Mouse (Mus musculus) heart, postnatal 4 days (tissue): ENCODE results near the gene Kdf1. TPM values are rescaled to one million over a fixed set of nuclear protein-coding genes. Genes with fewer than 3 reads are reported as not detected.

Experiments used
- DNase-seq: peaks from one replicate; pipeline ENCODE4 v3.0.0; 2021
- microRNA-seq, 2 experiments: library from miRNA; unstranded; fragments of <30 nt; microRNA quantifications; one replicate each; pipeline ENCODE4 v1.2.0; 2021 to 2022
- total RNA-seq, 2 experiments: library from RNA; stranded (reverse); gene quantifications; 2 replicates each; pipeline ENCODE4 v1.2.3; 2021

The Kdf1 gene
- total RNA-seq, 2 experiments from 2014 or later, result not detected

DNA sequence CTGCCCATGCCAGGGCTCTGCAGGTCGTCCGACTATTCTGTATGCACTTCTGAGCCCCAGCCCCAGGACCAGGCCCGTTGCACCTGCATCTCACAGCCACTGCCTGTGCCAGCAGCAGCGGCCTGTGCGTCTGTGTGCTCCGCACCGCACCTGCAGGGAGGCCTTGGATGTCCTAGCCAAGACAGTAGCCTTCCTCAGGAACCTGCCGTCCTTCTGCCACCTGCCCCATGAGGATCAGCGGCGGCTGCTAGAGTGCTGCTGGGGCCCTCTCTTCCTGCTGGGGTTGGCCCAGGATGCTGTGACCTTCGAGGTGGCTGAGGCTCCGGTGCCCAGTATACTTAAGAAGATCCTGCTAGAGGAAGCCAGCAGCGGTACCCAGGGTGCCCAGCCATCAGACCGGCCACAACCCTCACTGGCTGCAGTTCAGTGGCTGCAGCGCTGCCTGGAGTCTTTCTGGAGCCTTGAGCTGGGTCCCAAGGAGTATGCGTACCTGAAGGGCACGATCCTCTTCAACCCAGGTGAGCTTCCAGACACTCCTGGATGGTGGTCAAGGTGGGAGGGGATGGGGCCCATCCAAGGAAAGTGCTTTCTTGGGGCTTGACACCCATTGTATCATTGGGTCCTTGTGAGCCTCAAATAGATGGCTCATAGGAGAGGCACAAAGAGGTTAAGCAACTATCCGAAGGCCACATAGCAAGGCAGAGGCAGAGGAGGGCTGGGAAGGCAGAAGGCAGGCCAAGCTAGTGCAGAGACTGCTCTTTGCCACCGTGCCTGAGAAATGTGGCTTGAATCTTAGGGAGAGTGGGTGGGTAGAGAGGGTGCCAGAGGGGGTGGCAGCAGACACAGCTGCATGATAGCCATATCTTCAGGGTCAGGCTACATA, 34.9 kb downstream of the Kdf1 start:
- DNase-seq, result peak; percentile 43

DNA sequence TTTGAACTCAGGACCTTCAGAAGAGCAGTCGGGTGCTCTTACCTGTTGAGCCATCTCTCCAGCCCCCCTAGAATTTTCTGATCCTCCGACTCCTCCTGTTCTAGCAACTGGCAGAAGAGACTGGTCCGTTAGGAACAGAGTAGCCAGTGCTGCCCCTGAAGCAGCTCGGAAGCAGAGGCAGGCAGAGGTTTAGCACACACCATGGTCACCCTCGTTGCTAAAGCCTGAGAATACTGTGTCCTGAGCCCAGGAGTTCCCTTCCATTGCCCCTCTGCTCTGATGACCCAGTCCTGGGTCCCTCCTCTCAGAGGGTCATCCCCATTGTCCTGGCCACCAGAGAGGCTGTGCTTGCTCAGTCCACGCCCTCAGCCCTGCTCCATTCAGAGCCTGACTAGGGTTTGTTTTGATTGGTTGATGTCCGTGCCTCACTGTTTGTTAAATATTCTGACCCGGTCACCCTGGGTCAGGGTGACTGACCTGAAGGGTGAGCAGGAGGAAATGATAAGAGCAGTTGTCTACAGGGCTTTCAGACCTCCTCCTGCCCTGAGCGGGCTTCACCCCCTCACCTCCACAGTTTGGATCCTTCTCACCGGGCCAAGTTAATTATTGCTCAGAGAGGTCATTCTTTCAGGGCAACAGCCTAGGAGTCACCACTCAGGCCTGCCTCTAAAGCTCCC, 38.4 kb downstream of the Kdf1 start:
- DNase-seq, result no peak

DNA sequence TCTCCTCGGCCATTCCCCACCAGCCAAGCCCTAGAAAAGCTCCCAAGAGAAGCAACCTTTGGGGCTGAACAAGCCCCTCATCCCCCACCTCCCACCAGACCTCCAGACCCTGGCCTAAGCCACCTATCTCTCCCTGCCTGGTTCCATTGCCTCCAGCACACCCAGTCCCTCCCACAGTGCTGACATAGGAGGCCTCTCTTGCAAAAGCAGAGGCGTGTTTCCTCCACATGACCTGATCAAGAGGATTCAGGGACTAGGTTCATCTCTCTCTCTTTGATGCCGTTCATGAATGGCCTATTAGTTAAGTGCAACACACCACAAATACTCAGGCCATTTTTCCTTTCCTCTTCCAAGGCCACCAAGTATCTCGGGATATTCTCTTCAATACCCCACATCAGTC, 41.1 kb downstream of the Kdf1 start:
- no peak for DNase-seq

DNA sequence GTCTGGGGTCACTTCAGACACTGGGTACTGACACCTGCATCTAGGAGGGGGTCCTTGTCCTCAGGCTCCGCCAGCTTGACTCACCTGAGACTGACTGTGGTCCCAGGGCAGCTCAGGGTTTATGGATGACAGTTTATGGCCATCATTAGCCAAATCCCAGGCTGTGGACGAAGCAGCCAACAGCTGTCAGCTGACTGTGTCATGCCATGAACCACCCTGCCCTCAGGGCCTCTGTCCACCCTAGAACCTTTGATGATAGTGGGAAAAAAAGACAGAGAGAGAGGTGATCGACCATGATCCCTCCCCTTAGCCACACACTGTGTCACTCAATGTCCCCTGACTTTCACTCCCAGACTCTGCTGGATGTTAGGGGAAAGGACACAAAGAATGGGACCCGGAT, 42.9 kb downstream of the Kdf1 start:
- DNase-seq, result no peak

DNA sequence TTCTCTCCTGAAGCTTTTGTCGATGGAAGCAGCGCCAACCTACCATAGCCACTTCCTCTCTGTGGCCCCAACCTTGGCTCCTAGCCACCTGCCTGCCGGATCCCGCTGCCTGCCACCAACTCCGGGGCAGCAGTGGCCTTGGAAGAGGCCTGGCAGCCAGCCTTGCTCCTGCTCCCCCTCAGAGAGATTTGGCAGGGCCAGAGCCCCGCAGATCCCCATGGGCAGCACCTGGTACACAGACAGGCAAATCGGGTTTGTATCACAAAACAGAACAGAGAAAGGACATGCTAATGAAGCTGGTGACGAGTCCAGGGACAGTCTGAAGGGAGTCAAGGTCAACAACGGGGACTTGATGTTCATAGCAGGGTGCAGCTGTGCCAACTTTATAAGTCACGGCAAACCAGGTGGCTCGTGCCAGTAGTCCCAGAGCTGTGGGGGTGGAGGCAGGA, 44.4 kb downstream of the Kdf1 start:
- DNase-seq, result peak; percentile 85

DNA sequence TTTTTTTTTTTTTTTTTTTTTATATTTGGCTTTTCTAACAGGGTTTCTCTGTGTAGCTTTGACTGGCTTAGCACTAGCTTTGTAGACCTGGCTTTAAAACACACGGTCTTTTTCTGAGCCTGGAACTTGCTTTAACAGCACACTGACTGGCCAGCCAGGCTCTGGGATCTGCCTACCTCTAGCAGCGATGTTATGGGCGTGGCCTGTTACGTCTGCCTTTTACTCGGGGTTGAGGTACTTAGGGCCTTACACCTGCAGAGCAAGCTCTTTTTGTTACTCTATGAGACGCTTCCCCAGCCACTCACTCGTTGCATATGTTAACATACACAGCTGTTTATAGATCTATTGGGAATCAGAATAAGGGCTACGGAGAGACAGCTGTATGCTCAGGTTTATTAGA, 48.5 kb downstream of the Kdf1 start:
- no peak for DNase-seq

DNA sequence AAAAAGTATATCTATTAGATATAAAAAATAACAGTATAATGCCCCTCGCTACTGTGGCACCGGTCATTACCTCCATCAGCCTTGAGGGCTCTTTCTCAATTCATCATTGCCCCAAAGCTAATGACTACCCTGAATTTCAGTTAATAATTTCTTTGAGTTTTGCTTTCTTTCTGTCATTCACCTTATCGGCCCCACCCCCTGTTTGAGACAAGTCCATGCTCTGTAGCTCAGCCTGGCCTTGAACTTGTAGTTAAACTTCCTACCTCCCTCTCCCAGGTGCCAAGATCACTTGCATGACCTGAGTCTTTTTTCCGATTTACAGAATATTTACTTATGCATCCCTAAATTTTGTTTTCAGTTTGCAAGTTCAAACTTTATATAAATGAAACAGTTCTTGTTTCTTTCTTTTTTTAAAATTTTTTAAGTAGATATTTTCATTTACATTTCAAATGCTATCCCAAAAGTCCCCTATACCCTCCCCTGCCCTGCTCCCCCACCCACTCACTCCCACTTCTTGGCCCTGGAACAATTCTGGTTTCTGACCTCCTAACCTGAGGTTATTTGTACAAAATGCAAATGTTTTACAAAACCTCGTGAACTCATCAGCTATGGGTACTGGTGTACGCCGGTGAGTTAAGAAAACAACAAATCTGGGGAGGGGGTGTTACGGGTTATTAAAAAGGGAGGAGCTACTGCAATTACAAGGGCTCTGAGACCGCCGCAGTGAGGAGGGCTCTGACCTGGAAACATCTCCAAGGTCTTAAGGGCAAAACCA, 50.7 kb downstream of the Kdf1 start:
- no peak for DNase-seq

DNA sequence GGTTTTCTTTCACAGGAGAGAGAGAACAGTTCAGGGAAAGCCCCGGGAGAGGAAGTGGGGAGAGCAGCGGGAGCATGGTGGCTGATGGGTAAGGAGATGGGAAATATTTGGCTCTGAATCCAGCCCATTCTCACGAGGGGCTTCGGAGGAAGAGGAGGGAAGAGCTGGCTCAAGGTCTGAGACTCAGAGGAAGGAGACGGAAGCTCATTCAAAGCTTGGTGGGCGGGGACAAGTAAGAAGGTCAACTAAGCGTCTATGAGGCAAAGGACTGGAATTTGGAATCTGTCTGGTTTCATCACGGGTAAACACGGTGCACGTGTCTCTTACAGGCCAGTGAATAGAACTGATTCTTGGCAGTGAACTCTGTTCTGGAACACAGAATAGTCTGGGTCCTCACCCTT, 51.3 kb downstream of the Kdf1 start:
- DNase-seq, result no peak

DNA sequence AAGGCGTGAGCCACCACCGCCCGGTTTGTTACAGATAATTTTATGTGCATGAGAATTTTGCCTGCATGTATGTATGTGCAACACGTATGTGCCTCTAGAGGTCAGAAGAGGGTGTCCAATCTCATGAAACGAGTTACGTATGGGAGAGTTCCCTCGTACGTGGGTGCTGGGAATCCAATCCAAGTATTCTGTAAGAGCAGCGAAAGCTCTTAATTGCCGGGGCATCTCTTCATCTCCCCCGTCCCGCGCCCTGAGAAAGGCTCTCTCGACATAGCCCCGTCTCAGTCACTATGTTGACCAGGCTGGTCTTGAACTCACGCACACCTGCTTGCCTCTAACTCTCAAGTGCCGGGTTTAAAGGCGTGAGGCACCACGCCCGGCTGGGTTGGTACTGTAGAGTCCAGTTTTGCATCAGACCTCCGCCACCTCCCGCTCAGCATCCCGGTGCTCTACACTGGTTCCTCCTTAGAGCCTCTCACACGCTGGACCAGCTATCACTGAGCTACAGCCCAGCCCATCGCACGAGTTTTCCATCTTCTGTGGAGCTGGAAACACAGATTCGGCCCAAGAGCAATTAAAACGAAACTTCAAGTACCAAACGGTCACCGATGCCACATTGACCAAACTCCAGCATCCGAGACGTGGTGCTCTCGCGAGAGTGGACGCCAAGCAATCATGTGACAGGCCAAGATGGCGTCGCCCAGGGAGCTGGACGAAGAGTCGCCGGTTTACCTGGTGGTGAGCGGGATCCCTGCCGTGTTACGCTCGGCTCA, 55.5 kb downstream of the Kdf1 start, which contains the start of gene Gpatch3:
Gene Gpatch3, plus strand, starts transcription at position 676 of the 773 bp plus-strand sequence.
- peak; percentile 94 for DNase-seq

DNA sequence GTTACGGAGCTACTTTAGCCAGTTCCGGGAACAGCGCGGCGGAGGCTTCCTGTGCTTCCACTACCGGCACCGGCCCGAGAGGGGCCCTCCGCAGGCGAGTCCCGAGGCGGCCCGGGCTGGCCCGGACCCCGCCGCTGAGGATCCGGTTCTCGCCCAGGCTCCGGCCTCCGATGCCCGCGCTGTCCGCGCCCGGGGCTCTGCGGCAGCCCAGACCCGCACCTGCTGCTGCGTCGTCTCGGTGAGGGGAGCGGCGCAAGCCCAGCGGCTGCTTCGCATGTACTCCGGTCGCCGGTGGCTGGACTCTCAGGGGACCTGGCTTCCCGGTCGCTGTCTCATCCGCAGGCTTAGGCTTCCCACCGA, 56.1 kb downstream of the Kdf1 start:
- no peak for DNase-seq

DNA sequence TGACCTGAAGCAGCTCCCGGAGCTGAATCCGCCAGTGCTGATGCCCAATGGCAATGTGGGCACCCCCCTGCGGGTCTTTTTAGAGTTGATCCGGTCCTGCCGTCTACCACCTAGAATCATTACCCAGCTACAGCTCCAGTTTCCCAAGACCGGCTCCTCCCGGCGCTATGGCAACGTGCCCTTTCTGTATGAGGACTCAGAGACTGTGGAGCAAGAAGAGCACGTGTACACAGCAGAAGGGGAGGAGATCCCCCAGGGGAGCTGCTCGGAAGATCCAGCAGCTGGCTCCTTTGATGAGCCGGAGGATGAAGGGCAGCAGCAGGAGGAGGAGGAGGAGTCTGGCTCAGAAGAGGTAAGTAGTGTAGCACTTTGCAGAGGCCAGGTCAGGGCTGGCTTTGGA, 59.2 kb downstream of the Kdf1 start:
- no peak for DNase-seq

Small RNA genes lying within 50 kb of the gene (microRNA-seq; reads per million reads assigned to microRNA genes)
- 0 reads per million in 2 experiments for gene Gm23158

Other genes with a start within 250 kb of the Kdf1 start
- 10 to 100 TPM; 35.1 to 35.6 TPM for gene Tmem222, start 241.2 kb upstream of the Kdf1 start, total RNA-seq
- 10 to 100 TPM; 46.9 to 47.9 TPM for gene Wdtc1, start 165.5 kb upstream of the Kdf1 start, total RNA-seq
- gene Slc9a1, start 149.3 kb upstream of the Kdf1 start, total RNA-seq, result 10 to 100 TPM; 21.1 to 24.4 TPM
- gene Tent5b, start 38.8 kb upstream of the Kdf1 start, total RNA-seq, result 1 to 10 TPM; 1.9 to 3.1 TPM
- 1 to 10 TPM; 1.4 to 2.4 TPM for gene Trnp1, start 20.4 kb upstream of the Kdf1 start, total RNA-seq
- 10 to 100 TPM; 89.3 to 90.2 TPM for gene Nudc, start 27.0 kb downstream of the Kdf1 start, total RNA-seq
- 10 to 100 TPM in 1 of 2 experiments, 1 to 10 TPM in 1; 8.0 to 11.5 TPM for gene Nr0b2, start 34.4 kb downstream of the Kdf1 start, total RNA-seq
- gene Gpatch3, start 55.8 kb downstream of the Kdf1 start, total RNA-seq, result 1 to 10 TPM; 5.2 to 6.0 TPM
- gene Gpn2, start 65.4 kb downstream of the Kdf1 start, total RNA-seq, result 10 to 100 TPM; 11.0 to 11.1 TPM
- 1 to 10 TPM; 1.3 to 1.4 TPM for gene Sfn, start 83.2 kb downstream of the Kdf1 start, total RNA-seq
- gene Zdhhc18, start 131.2 kb downstream of the Kdf1 start, total RNA-seq, result 10 to 100 TPM; 21.4 to 22.1 TPM
- gene Pigv, start 153.7 kb downstream of the Kdf1 start, total RNA-seq, result 10 to 100 TPM in 1 of 2 experiments, 1 to 10 TPM in 1; 9.8 to 12.0 TPM
- gene Arid1a, start 237.8 kb downstream of the Kdf1 start, total RNA-seq, result 10 to 100 TPM; 74.6 to 77.3 TPM